Mouse (Mus musculus): ENCODE measurements around the gene Pcbp1. TPM values are rescaled to one million over a fixed set of nuclear protein-coding genes. Genes with fewer than 3 reads are reported as not detected.

The Pcbp1 gene
- polyA plus RNA-seq, 1 experiment from 2014 or later = 454 TPM

GRCm38 (mm10) chr6:86545236-86545635, 19.1 kb upstream of the Pcbp1 start:
- H3K4me3 ChIP-seq = no peak overlapping the region
- H3K27me3 ChIP-seq = no peaks in the 10 kb centered on the region
- H3K9me3 ChIP-seq = no peaks in the 10 kb centered on the region
- H3K4me2 ChIP-seq (replicated peaks) = no peak overlapping the region
- H3K27ac ChIP-seq = no peak overlapping the region
- no peak for ATAC-seq (ENCODE audit: low FRiP score, low read depth)
- peaks cover 75% of the 10 kb centered on the region for H3K36me3 ChIP-seq
- 54% methylated on average over 4 of the region's 4 CpGs for WGBS
- H3K4me1 ChIP-seq = no peaks in the 10 kb centered on the region
- no peak overlapping the region for H3K9ac ChIP-seq

- no peak overlapping the region for H3K4me3 ChIP-seq
- ATAC-seq (ENCODE audit: low FRiP score, low read depth) = no peak
- no peak overlapping the region for H3K4me2 ChIP-seq (replicated peaks)
- no peak overlapping the region for H3K9ac ChIP-seq
- H3K9me3 ChIP-seq = no peaks in the 10 kb centered on the region
- no peaks in the 10 kb centered on the region for H3K27me3 ChIP-seq
- no peaks in the 10 kb centered on the region for H3K4me1 ChIP-seq
- no peak overlapping the region for H3K27ac ChIP-seq
- WGBS = 93% methylated on average over 3 of the region's 3 CpGs
- H3K36me3 ChIP-seq = peaks cover 71% of the 10 kb centered on the region
Measured at GRCm38 (mm10) chr6:86543869-86544268, 17.7 kb upstream of the Pcbp1 start.

- Histone ChIP-seq H3K27ac (no peak overlapping the region), H3K4me3 (no peak overlapping the region), H3K36me3 (peaks cover 73% of the 10 kb centered on the region), H3K4me2 (replicated peaks) (no peak overlapping the region), H3K9me3 (no peaks in the 10 kb centered on the region), H3K4me1 (no peaks in the 10 kb centered on the region), H3K9ac (no peak overlapping the region), H3K27me3 (no peaks in the 10 kb centered on the region)
- no peak for ATAC-seq (ENCODE audit: low FRiP score, low read depth)
- 98% methylated on average over 13 of the region's 13 CpGs for WGBS
Measured at GRCm38 (mm10) chr6:86543060-86543459, 16.9 kb upstream of the Pcbp1 start.

DNA sequence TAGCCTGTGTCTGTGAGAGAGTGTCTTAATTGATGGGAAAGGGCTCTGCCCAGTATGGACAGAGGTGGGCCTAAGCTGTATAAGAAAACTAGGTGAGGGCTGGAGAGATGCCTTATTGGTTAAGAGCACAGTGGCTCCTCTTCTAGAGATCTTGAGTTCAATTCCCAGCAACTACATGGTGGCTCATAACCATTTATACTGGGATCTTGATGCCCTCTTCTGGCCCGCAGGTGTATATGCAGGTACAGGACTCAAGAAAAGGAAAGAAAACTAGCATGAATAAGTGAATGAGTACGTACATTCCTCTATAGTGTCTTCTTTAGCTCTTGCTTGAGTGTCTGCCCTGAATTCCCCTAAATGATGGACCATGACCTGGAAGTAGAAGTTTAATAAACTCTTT, 15.5 kb upstream of the Pcbp1 start:
- Histone ChIP-seq H3K27me3 (no peaks in the 10 kb centered on the region), H3K9ac (no peak overlapping the region), H3K36me3 (peaks cover 72% of the 10 kb centered on the region), H3K4me2 (replicated peaks) (no peak overlapping the region), H3K4me1 (no peaks in the 10 kb centered on the region), H3K27ac (no peak overlapping the region), H3K9me3 (no peaks in the 10 kb centered on the region), H3K4me3 (no peak overlapping the region)
- 80% methylated on average over 2 of the region's 2 CpGs for WGBS
- ATAC-seq (ENCODE audit: low FRiP score, low read depth) = no peak

- WGBS = 83% methylated on average over 1 of the region's 1 CpGs
- Histone ChIP-seq H3K9me3 (no peaks in the 10 kb centered on the region), H3K36me3 (peaks cover 34% of the 10 kb centered on the region), H3K4me2 (replicated peaks) (no peak overlapping the region), H3K27me3 (no peaks in the 10 kb centered on the region), H3K9ac (no peak overlapping the region), H3K4me1 (peaks cover 12% of the 10 kb centered on the region), H3K27ac (no peak overlapping the region), H3K4me3 (no peak overlapping the region)
- no peak for ATAC-seq (ENCODE audit: low FRiP score, low read depth)
Measured at GRCm38 (mm10) chr6:86528451-86528785, 2.3 kb upstream of the Pcbp1 start.

DNA sequence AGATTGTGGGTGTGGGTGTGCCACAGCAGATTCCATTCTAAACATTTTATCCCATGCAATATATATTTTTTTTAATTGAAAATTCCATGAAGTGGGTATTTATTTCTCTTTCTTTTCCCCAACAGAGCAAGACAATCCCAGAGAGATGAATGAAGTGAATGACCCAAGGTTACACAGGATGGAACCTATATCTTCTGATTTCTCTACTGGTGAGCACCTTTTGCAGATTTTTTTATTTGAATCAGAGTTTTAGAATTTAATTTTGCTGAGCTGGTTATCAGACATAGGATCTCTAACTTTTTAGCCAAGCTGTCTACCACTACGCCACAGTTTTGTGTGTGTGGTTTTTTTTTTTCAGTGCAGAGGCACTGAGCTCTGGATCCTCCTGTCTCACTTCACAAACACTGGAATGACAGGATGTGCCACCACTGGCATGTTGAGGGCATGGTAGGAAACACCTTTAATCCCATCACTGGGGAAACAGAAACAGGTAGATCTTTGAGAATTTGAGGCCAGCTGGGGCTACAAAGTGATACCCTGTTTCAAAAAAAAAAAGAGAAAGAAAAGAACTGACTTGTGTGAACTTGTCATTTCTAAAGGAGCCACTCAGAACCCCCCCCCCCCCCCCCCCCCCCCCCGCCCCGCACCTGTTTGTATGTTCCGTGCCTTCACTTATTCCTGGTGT, 1.8 kb upstream of the Pcbp1 start:
- peak overlapping the region; percentile 99 for H3K9ac ChIP-seq
- H3K4me2 ChIP-seq (replicated peaks) = peak overlapping the region; percentile 91
- 81% methylated on average over 1 of the region's 4 CpGs for WGBS
- peaks cover 36% of the 10 kb centered on the region for H3K36me3 ChIP-seq
- H3K27me3 ChIP-seq = no peaks in the 10 kb centered on the region
- H3K4me3 ChIP-seq = peak overlapping the region; percentile 99
- no peak for ATAC-seq (ENCODE audit: low FRiP score, low read depth)
- H3K9me3 ChIP-seq = no peaks in the 10 kb centered on the region
- peak overlapping the region; percentile 100 for H3K27ac ChIP-seq
- peaks cover 17% of the 10 kb centered on the region for H3K4me1 ChIP-seq

DNA sequence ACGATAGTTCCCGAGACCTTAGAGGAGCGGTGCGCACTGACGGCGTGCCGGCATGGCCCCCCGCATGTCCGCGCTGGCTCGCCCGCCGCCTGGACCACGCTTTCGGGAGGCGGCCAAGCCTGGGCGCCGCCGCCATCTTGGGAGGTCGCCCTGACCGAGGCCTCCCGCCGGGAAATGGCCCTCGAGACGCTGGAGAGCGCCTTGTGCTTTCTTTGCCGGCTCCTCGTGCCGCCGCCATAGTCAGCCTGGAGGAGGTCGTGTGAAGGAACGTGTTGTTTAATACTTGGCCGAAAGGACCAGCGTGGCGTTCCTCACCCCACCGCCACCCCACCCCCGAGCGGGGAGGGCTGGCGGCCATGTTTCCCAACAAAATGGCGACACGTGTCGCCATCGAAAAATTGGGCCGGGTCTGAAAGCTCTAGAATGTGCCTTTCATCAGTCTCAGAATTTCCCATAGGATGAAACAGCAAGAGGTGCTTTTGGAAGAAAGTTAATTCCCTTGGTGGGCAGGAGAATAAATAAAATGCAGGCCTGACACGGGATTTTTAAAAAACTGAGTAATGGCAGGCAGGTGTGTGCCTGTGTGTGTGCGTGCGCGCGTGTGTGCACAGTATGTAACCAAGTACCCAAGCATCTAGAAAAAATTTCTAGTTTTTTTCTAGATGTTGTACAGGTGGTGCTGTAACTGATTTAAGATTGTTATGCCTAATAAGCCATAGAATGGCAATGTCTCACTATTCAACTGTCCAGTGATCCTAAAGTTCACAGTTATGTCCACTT, 1.0 kb upstream of the Pcbp1 start:
- WGBS = 5% methylated on average over 49 of the region's 49 CpGs
- Histone ChIP-seq H3K4me3 (peak overlapping the region; percentile 99), H3K9ac (peak overlapping the region; percentile 99), H3K27ac (peak overlapping the region; percentile 100), H3K36me3 (peaks cover 35% of the 10 kb centered on the region), H3K9me3 (no peaks in the 10 kb centered on the region), H3K27me3 (no peaks in the 10 kb centered on the region), H3K4me2 (replicated peaks) (peak overlapping the region; percentile 91), H3K4me1 (peaks cover 25% of the 10 kb centered on the region)
- ATAC-seq (ENCODE audit: low FRiP score, low read depth) = peak; percentile 72

DNA sequence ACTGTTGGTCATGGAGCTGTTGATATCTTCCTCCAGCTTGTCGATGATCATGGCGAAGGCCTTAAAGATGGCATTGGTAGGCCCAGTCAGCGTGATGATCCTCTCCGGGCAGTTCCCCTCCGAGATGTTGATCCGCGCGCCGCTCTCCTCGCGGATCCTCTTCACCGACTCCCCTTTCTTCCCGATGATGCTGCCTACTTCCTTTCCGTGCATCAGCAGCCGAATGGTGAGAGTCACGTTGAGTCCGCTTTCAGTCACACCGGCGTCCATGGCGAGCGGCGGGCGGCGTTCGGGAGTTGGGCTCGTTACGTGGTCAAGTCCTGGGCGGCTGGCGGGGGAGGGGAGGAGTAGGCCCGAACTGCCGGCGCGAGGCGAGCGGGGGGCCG, 482 bp downstream of the Pcbp1 start:
- H3K4me2 ChIP-seq (replicated peaks) = peak overlapping the region; percentile 91
- ATAC-seq (ENCODE audit: low FRiP score, low read depth) = peak; percentile 5; the same call in 1 of the 2 replicates
- H3K36me3 ChIP-seq = peaks cover 39% of the 10 kb centered on the region
- H3K27me3 ChIP-seq = no peaks in the 10 kb centered on the region
- H3K4me1 ChIP-seq = peaks cover 25% of the 10 kb centered on the region
- H3K4me3 ChIP-seq = peak overlapping the region; percentile 99
- under 1% methylated on average over 31 of the region's 36 CpGs for WGBS
- H3K27ac ChIP-seq = peak overlapping the region; percentile 100
- H3K9me3 ChIP-seq = no peaks in the 10 kb centered on the region
- peak overlapping the region; percentile 99 for H3K9ac ChIP-seq

GRCm38 (mm10) chr6:86524879-86525645, 1.1 kb downstream of the Pcbp1 start:
- H3K36me3 ChIP-seq = peaks cover 33% of the 10 kb centered on the region
- H3K9me3 ChIP-seq = no peaks in the 10 kb centered on the region
- H3K27me3 ChIP-seq = no peaks in the 10 kb centered on the region
- H3K4me2 ChIP-seq (replicated peaks) = peak overlapping the region; percentile 91
- ATAC-seq (ENCODE audit: low FRiP score, low read depth) = 0 out of 2 replicates have a peak, but pooled peaks have one; percentile 0
- H3K4me3 ChIP-seq = peak overlapping the region; percentile 99
- under 1% methylated on average over 51 of the region's 51 CpGs for WGBS
- peak overlapping the region; percentile 99 for H3K9ac ChIP-seq
- H3K27ac ChIP-seq = peak overlapping the region; percentile 100
- peaks cover 25% of the 10 kb centered on the region for H3K4me1 ChIP-seq

DNA sequence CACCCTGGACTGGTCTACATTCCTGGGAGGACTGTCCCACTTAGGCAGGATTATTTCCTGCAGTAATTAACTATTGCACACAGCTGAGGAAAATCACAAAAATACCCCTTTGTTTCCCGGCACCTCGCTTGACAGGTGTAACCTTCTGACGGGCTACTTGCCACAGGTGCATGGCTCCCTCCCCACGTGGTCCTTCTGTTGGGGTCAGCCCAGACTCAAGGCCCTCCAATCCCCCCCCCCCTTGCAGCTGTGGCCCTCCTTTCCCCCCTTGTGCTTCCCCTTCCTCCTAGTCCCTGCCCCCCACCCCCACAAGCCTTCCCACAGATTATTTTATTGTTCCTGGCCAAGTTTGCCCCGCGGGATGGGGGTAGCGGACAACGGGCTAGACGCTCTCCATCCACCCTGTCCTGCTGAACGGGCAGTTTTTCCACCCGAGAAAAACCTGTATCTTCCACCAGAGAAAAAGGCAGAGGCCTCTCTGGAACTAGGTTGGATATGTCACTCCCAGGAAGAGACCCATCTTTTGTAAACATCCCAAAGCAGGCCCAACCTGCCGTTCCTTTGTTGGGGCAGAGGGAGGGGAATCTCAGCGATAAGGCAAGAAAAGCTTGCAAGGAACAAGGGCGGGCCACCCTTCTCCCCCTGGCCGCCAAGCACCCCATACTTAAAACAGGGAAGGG, 2.2 kb downstream of the Pcbp1 start:
- Histone ChIP-seq H3K27ac (peak overlapping the region; percentile 94), H3K9ac (peak overlapping the region; percentile 99), H3K9me3 (no peaks in the 10 kb centered on the region), H3K4me3 (peak overlapping the region; percentile 99), H3K36me3 (peaks cover 28% of the 10 kb centered on the region), H3K4me1 (peaks cover 25% of the 10 kb centered on the region), H3K4me2 (replicated peaks) (peak overlapping the region; percentile 91), H3K27me3 (no peaks in the 10 kb centered on the region)
- no peak for ATAC-seq (ENCODE audit: low FRiP score, low read depth)
- 0% methylated on average over 15 of the region's 15 CpGs for WGBS

- H3K4me1 ChIP-seq = peaks cover 23% of the 10 kb centered on the region
- peak overlapping the region; percentile 94 for H3K27ac ChIP-seq
- ATAC-seq (ENCODE audit: low FRiP score, low read depth) = no peak
- peaks cover 28% of the 10 kb centered on the region for H3K36me3 ChIP-seq
- H3K27me3 ChIP-seq = no peaks in the 10 kb centered on the region
- peak overlapping the region; percentile 91 for H3K4me2 ChIP-seq (replicated peaks)
- H3K9me3 ChIP-seq = no peaks in the 10 kb centered on the region
- H3K9ac ChIP-seq = peak overlapping the region; percentile 99
- WGBS = 38% methylated on average over 3 of the region's 3 CpGs
- peak overlapping the region; percentile 99 for H3K4me3 ChIP-seq
Measured at GRCm38 (mm10) chr6:86523242-86523754, 2.8 kb downstream of the Pcbp1 start.

Measured in limb, embryonic 13.5 days (tissue).